Mouse (Mus musculus) central nervous system, embryonic 11.5 days (tissue): Measurements from ENCODE around the gene Loxl1. TPM values are rescaled to one million over a fixed set of nuclear protein-coding genes. Genes with fewer than 3 reads are reported as not detected.

Experiments
- polyA plus RNA-seq: library from polyadenylated mRNA; depleted of rRNA; stranded (reverse); fragments of >200 nt; gene quantifications from 2 replicates; pipeline ENCODE4 v1.2.3, GENCODE M21; 2012; rRNA removed

Gene Loxl1
- 9.1 and 19.7 TPM in 2 replicates for polyA plus RNA-seq

GRCm38 (mm10) chr9:58312944-58313359 lies at the start of gene Loxl1:
Gene Loxl1 (minus strand): TSS chr9:58313186.

GRCm38 (mm10) chr9:58253033-58253804 lies 59.8 kb downstream of the Loxl1 start, which contains the start of gene Stoml1:
Gene Stoml1 (plus strand): TSS chr9:58253164.

GRCm38 (mm10) chr9:58249592-58250192 lies 63.3 kb downstream of the Loxl1 start, which contains the start of gene Pml:
Gene Pml (minus strand): TSS chr9:58249786.

Other genes with a start within 250 kb of the Loxl1 start
- gene Stra6, start 249.4 kb downstream of the Loxl1 start, polyA plus RNA-seq, result 8.5 and 31.3 TPM in 2 replicates
- gene Ccdc33, start 194.4 kb downstream of the Loxl1 start, polyA plus RNA-seq, result 0.46 and 0.95 TPM in 2 replicates
- 18.4 and 84.2 TPM in 2 replicates for gene Islr, start 108.9 kb downstream of the Loxl1 start, polyA plus RNA-seq
- 63.3 and 90.2 TPM in 2 replicates for gene Islr2, start 108.9 kb downstream of the Loxl1 start, polyA plus RNA-seq
- gene Pml, start 63.4 kb downstream of the Loxl1 start, polyA plus RNA-seq, result 9.8 and 16.8 TPM in 2 replicates
- 45.6 and 61.9 TPM in 2 replicates for gene Stoml1, start 60.0 kb downstream of the Loxl1 start, polyA plus RNA-seq
- gene Tbc1d21, start 57.3 kb upstream of the Loxl1 start, polyA plus RNA-seq, result not detected in 2 replicates
- gene Insyn1, start 175.4 kb upstream of the Loxl1 start, polyA plus RNA-seq, result 11.2 and 14.8 TPM in 2 replicates
- 26.9 and 35.4 TPM in 2 replicates for gene Cd276, start 242.3 kb upstream of the Loxl1 start, polyA plus RNA-seq